Mouse (Mus musculus) forebrain, embryonic 15.5 days (tissue): Measurements from ENCODE around the gene Ehd3. TPM values are rescaled to one million over a fixed set of nuclear protein-coding genes. Genes with fewer than 3 reads are reported as not detected.

Experiments
- ATAC-seq: fragments of 200-750 bp; cut with Nextera tagmentation; replicated peaks from 2 replicates; pipeline ENCODE4 v1.8.0; 2017; ENCODE audit warnings: mild to moderate bottlenecking, moderate TSS enrichment, moderate library complexity
- H3K27ac ChIP-seq: fragments of 300-500 bp; sonication (generic); replicated peaks from 2 replicates; pipeline ENCODE4 v1.5.1; 2015; ENCODE audit warnings: mild to moderate bottlenecking, inconsistent platforms
- H3K27me3 ChIP-seq: fragments of 300-500 bp; sonication (generic); 2 replicates; pipeline ENCODE4 v1.6.1; 2015; ENCODE audit warnings: inconsistent platforms
- H3K36me3 ChIP-seq: fragments of 300-500 bp; sonication (generic); 2 replicates; pipeline ENCODE4 v1.6.1; 2015; ENCODE audit warnings: mild to moderate bottlenecking, inconsistent platforms
- H3K4me1 ChIP-seq: fragments of 300-500 bp; sonication (generic); 2 replicates; pipeline ENCODE4 v1.6.1; 2015; ENCODE audit warnings: inconsistent platforms
- H3K4me2 ChIP-seq: fragments of 300-500 bp; sonication (generic); replicated peaks from 2 replicates; pipeline ENCODE4 v1.6.1; 2015; ENCODE audit warnings: mild to moderate bottlenecking, inconsistent platforms
- H3K4me3 ChIP-seq: fragments of 300-500 bp; sonication (generic); 2 replicates; pipeline ENCODE4 v1.5.1; 2015; ENCODE audit warnings: mild to moderate bottlenecking, inconsistent platforms
- H3K9ac ChIP-seq: fragments of 300-500 bp; sonication (generic); replicated peaks from 2 replicates; pipeline ENCODE4 v1.6.1; 2015; ENCODE audit warnings: mild to moderate bottlenecking, inconsistent platforms
- H3K9me3 ChIP-seq: fragments of 300-500 bp; sonication (generic); 2 replicates; pipeline ENCODE4 v1.6.1; 2016; ENCODE audit warnings: inconsistent platforms
- WGBS: fragments of 180-500 bp; shearing (Covaris S2); methylation state at CpG from one replicate; pipeline ENCODE4 v1.1.7; 2015; ENCODE audit warnings: mixed read lengths; 5-methylcytosine and 5-hydroxymethylcytosine counted together
- polyA plus RNA-seq: library from polyadenylated mRNA; unstranded; fragments of >200 nt; fragmentation: Nextera tagmentation; extraction: Ambion mirVana; gene quantifications from 2 replicates; pipeline ENCODE4 v1.2.1, GENCODE M21; 2015

The Ehd3 gene
- polyA plus RNA-seq: 11.3 and 11.5 TPM in 2 replicates

DNA sequence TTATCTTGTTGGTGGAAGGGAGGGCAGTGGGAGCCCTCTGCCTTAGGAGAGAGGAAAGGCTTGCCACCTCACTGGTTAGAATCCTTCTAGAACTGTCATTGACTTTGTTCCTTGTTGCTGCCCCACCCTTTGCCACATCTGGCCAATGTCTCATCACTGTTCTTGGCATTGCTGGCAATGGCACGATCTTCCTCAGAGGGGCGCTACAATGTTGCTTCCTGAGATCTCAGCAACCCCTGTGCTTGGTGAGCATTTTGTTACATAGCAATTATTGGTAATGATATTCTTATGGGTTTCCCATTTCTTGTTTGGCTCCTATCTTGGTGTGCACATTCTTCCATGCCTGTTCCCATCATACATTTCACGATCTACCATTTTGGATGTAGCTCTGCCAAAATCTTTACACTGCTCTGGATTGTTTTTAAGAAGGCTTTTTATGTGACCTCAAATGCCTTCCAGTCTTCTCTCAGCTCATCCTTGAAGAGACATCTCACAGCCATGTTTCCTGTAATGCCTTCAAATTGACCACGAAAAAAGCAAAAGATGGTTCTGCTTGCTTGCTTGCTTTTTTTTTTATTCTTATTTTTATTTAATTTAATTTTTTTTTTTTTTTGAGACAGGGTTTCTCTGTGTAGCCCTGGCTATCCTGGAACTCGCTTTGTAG, at the start of gene Ehd3:
TSS of gene Ehd3 (plus strand) at position 614 of the 664 bp plus-strand sequence.
- H3K9ac ChIP-seq: peak within 1 kb of the TSS; percentile 73
- WGBS: 90% methylated on average over 5 of the region's 5 CpGs
- no peaks in the 10 kb centered on the region for H3K27me3 ChIP-seq
- no peak for ATAC-seq
- peak within 1 kb of the TSS; percentile 81 for H3K27ac ChIP-seq
- H3K4me3 ChIP-seq: peak within 1 kb of the TSS; percentile 64
- H3K9me3 ChIP-seq: no peaks in the 10 kb centered on the region
- peak within 1 kb of the TSS; percentile 85 for H3K4me2 ChIP-seq
- H3K4me1 ChIP-seq: peaks cover 16% of the 10 kb centered on the region
- H3K36me3 ChIP-seq: no peaks in the 10 kb centered on the region

DNA sequence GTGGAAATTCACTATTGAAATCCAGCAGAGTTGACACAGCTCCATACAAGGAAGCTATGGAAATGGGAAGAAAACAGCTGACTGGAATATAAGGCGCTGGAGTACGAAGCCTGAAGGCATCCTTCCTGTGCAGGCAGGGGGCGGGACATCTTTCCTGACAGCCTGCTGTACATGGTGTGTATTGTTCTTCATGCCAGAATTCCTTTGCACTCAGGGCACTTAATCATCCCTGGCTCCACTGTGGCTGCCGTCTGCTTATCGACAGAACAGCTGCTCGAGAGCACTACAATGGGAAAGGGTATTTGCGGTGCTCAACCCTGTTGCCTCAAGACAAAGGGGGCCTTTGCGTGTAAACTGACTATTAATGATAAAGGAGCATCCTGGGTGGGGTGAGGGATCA, 33.0 kb upstream of the Ehd3 start:
- Histone ChIP-seq H3K4me3 (no peak overlapping the region), H3K9me3 (no peaks in the 10 kb centered on the region), H3K36me3 (no peaks in the 10 kb centered on the region), H3K4me1 (peaks cover 6% of the 10 kb centered on the region; the same call in 1 of the 2 replicates), H3K9ac (no peak overlapping the region), H3K27ac (no peak overlapping the region), H3K27me3 (no peaks in the 10 kb centered on the region), H3K4me2 (no peak overlapping the region)
- 21% methylated on average over 8 of the region's 8 CpGs for WGBS
- ATAC-seq: peak; percentile 48; the same call in 1 of the 2 replicates

DNA sequence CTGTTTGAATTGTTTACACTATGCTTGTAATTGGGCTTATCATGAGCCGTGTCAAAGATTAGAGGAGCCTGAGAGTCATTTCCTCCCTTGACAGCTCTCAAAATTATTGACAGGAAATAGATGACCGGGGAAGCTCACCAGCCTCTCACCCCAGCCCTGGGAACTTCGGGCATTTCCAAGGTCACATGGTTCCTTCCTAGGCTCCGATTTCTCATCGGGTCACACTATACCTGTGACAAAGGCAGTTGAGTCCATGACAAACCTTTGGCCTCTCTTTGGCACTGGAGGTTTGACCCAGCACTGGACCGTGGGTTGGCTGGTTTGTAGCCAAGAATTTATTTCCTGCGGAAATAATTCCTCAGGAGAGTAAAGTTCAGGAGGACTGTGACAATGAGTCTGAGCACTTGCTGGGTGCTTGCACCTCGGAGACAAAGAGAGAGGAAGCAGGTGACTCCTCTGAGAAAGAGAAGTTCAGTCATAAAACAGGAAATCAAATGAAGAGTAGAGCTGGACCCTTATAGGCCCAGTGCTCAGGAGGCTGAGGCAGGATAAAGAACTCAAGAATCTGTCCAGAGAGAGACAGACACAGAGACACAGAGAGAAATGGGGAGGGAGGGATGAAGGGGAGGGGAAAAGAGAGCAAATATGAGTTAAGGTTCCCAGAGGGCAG, 17.2 kb upstream of the Ehd3 start:
- ATAC-seq: no peak
- no peak overlapping the region for H3K4me2 ChIP-seq
- H3K4me3 ChIP-seq: no peak overlapping the region
- H3K4me1 ChIP-seq: 0 out of 2 replicates have a peak, but pooled peaks cover 4% of the 10 kb centered on the region
- H3K9me3 ChIP-seq: no peaks in the 10 kb centered on the region
- H3K27me3 ChIP-seq: no peaks in the 10 kb centered on the region
- no peaks in the 10 kb centered on the region for H3K36me3 ChIP-seq
- 90% methylated on average over 8 of the region's 8 CpGs for WGBS
- H3K27ac ChIP-seq: no peak overlapping the region
- H3K9ac ChIP-seq: no peak overlapping the region

DNA sequence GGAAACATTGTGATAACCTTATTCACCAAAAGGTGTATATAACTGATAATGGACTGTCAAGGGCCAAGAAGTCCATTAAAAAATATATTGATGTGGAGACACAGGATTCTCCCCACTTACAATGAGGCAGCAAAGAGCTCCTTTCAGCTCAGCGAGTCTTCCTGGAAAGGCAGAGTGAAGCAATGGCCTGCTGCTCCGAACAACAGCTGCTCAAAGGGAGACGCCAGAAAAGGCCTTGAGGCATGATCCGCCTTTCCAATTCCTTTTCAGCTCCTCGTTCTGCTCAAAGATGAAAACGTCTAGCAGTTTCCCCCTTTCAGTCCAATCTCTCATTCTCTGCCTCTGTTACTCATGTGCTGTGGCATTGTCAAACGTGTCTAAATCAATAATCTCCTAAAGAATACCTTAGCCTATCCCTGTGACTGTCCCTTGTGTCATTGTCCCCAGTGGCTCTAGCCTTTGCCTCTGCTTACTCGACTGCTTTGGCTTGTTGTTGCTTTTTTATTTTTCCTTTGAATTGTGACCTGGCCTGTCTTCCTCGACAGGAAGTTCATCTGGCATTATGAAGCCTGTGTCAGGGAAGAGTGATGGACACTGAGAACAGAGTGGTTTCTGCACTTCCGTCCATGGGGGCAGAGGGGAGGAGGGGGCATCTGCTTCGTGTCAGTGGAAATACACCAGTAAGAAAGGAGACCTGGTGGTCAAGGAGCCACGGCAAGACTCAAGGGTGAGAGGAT, 13.5 kb upstream of the Ehd3 start:
- H3K36me3 ChIP-seq: no peaks in the 10 kb centered on the region
- no peak overlapping the region for H3K4me3 ChIP-seq
- no peak overlapping the region; the same call in 1 of the 2 replicates for H3K27ac ChIP-seq
- ATAC-seq: no peak
- H3K9me3 ChIP-seq: no peaks in the 10 kb centered on the region
- H3K9ac ChIP-seq: no peak overlapping the region
- 0 out of 2 replicates have a peak, but pooled peaks cover 4% of the 10 kb centered on the region for H3K4me1 ChIP-seq
- WGBS: 17% methylated on average over 12 of the region's 12 CpGs
- no peak overlapping the region for H3K4me2 ChIP-seq
- no peaks in the 10 kb centered on the region for H3K27me3 ChIP-seq

DNA sequence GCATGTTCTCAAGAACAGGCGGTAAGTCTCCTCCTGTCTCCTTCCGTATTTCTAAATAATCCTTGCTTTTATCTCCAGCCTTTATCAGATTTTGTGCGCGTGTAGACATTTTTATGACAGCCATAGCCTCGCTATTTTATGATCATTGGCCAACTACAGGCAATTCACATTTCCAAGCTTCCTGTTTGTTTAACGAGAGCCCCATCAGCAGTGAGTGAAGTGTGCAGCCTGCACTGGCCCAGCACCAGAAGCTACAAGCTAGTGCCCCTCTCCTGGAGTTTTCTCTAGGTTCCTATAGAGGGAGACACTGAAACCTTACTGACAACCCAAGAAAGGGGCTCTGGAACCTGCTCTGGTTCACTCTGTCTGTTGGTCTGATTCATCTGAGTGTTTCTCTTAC, 7.1 kb upstream of the Ehd3 start:
- no peak for ATAC-seq
- Histone ChIP-seq H3K4me3 (no peak overlapping the region), H3K9ac (no peak overlapping the region), H3K27ac (no peak overlapping the region), H3K27me3 (no peaks in the 10 kb centered on the region), H3K4me2 (no peak overlapping the region), H3K36me3 (no peaks in the 10 kb centered on the region), H3K9me3 (no peaks in the 10 kb centered on the region), H3K4me1 (no peaks in the 10 kb centered on the region)
- 77% methylated on average over 6 of the region's 6 CpGs for WGBS

DNA sequence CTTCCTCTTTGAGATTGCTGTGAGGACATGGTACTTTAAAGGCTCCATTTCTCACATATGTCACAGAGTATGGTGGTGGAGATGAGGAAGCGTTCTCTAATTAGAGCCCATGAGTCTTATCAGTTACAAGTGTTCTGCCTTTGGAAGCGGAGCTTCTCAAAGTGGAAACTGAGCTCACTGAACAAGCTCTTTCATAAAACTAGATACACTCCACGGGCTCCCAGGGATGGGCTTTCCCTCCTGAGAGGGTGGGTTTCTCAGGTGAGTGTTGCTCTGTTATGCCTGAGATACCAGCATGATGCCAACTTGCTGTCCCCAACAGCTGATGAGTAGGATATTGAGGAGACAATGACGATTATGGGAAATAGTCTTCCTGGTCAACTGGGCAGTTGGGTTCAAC, 6.2 kb upstream of the Ehd3 start:
- no peaks in the 10 kb centered on the region for H3K36me3 ChIP-seq
- ATAC-seq: no peak
- no peak overlapping the region for H3K4me2 ChIP-seq
- no peaks in the 10 kb centered on the region for H3K27me3 ChIP-seq
- no peaks in the 10 kb centered on the region for H3K4me1 ChIP-seq
- no peak overlapping the region for H3K9ac ChIP-seq
- 86% methylated on average over 4 of the region's 4 CpGs for WGBS
- no peak overlapping the region for H3K27ac ChIP-seq
- H3K4me3 ChIP-seq: no peak overlapping the region
- no peaks in the 10 kb centered on the region for H3K9me3 ChIP-seq

DNA sequence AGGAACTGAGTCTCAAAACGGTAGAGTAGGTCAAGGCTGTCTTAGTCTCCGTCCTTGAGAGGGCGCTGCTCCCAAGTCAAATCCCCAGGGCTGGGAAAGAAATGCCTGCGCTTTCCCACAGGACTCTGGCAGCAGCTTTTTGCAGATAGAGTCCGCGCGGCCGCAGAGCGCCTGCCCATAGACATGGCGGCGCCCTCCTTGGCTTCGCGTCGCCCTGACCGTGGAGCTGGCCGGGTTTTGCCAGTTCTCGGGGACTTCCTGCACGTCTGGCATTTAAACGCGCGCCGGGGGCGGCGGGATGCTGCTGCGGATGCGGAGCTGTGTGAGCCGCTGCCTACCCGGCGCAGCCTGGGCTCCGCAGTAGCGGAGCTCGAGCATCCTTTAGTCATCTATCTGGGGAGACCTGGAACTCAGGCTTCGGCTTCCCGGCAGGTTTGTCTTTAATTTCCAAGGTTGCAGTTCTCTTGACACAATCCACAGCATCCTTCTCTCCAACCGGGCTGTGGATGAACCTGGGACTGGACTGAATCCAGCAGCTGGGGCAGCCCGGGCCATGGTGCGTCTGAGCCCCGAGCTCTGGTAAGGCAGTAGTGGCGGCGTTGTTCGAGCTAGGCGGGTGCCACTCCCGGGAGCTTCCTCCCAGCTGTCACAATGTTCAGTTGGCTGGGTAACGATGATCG, 798 bp downstream of the Ehd3 start:
- Histone ChIP-seq H3K36me3 (no peaks in the 10 kb centered on the region), H3K27me3 (no peaks in the 10 kb centered on the region), H3K27ac (peak overlapping the region; percentile 81), H3K9me3 (no peaks in the 10 kb centered on the region), H3K4me2 (peak overlapping the region; percentile 85), H3K4me3 (peak overlapping the region; percentile 64), H3K4me1 (peaks cover 16% of the 10 kb centered on the region), H3K9ac (peak overlapping the region; percentile 73)
- peak; percentile 98 for ATAC-seq
- WGBS: under 1% methylated on average over 45 of the region's 45 CpGs

DNA sequence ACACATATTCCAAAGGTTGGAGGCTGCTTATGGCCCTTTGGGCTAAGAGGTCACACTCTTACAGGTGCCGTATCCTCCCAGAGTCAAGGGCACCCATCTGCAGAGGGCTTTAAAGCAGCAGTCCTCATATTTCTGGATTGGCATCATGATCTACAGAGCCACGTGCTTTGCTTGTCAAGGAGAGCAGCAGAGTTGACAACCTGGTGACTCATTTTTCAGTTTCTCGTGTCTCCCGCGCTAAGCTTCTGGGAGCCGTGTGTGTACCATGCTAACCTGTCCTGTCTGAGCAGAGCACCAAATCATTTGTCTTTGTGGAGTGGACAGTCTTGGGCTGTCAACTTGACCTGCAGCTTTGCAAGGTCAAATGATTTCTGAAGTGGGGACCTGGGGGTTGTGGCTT, 2.4 kb downstream of the Ehd3 start:
- no peaks in the 10 kb centered on the region for H3K27me3 ChIP-seq
- H3K9ac ChIP-seq: no peak overlapping the region
- peak overlapping the region; percentile 9; the same call in 1 of the 2 replicates for H3K4me2 ChIP-seq
- no peaks in the 10 kb centered on the region for H3K9me3 ChIP-seq
- WGBS: 92% methylated on average over 6 of the region's 6 CpGs
- ATAC-seq: no peak
- peaks cover 16% of the 10 kb centered on the region for H3K4me1 ChIP-seq
- H3K4me3 ChIP-seq: no peak overlapping the region
- no peak overlapping the region for H3K27ac ChIP-seq
- no peaks in the 10 kb centered on the region for H3K36me3 ChIP-seq

DNA sequence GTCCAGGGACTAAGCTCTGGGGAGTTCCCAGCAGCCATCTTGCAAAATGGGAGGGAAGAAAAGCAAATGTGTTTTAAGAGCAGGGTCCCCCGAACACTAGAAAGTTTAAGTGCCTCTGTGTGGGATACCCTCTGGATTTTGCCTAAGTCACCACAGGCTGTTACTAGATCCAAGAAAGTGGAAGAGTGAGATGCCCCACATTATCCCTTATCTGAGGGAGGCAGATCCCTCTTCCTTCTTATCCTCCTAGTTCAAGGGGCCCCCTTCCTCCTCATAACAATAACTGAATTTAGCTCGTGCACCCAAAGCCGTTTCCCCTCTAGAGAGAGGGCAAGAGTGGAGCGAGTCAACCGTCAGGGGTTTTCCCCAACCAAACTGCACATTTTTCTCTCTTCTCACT, 3.3 kb downstream of the Ehd3 start:
- no peak overlapping the region for H3K4me2 ChIP-seq

DNA sequence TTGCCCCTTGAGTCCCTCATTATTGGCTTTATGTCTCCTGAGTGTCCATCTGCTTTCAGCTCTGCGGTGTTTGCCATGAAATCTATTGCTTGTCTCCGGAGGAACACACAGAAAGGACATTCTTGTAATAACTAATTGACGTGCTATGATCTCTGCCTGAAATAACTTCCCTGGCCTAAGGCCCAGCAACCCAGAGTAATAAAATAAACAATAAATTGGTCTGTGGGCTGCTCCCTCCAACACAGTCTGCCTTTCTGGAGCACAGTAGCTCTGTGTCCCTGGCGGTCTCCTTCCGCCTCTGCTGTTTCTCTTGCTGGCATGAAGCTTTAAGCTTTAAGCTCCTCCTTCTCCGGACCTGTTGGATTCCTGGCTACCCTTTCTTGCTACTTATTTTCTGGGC, 4.5 kb downstream of the Ehd3 start:
- 84% methylated on average over 6 of the region's 6 CpGs for WGBS
- no peak for ATAC-seq
- H3K9ac ChIP-seq: no peak overlapping the region

More for the DNA sequence above, 3.3 kb downstream of the Ehd3 start:
- peaks cover 16% of the 10 kb centered on the region for H3K4me1 ChIP-seq
- no peak overlapping the region for H3K9ac ChIP-seq
- 95% methylated on average over 5 of the region's 5 CpGs for WGBS
- no peaks in the 10 kb centered on the region for H3K9me3 ChIP-seq
- no peak for ATAC-seq
- H3K4me3 ChIP-seq: no peak overlapping the region
- H3K36me3 ChIP-seq: no peaks in the 10 kb centered on the region
- no peak overlapping the region for H3K27ac ChIP-seq
- H3K27me3 ChIP-seq: no peaks in the 10 kb centered on the region

DNA sequence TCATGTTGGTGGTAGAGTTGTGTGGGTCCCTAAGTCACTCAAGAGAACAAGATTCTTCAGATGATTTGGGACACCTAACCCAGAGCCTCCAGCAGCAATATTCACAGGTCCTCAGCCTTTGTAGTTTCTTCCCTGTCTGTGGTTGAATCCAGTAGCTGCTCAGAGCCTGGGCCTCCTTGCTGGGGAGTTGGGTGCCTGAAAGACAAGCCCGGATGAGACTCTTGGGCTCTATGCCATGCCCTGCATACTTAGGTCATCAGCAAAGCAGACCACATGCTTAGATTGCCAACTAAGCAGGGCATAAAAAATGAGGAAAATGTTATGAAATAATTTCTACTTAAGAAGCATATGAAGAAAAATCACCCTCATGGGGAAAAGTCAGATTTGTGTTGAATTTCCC, 6.9 kb downstream of the Ehd3 start:
- Histone ChIP-seq H3K27me3 (no peaks in the 10 kb centered on the region), H3K36me3 (no peaks in the 10 kb centered on the region), H3K4me1 (peaks cover 6% of the 10 kb centered on the region), H3K27ac (no peak overlapping the region), H3K9me3 (no peaks in the 10 kb centered on the region), H3K4me2 (no peak overlapping the region), H3K9ac (no peak overlapping the region), H3K4me3 (no peak overlapping the region)
- no peak for ATAC-seq
- 87% methylated on average over 1 of the region's 1 CpGs for WGBS

More for the DNA sequence above, 4.5 kb downstream of the Ehd3 start:
- H3K36me3 ChIP-seq: no peaks in the 10 kb centered on the region
- H3K9me3 ChIP-seq: no peaks in the 10 kb centered on the region
- no peak overlapping the region for H3K27ac ChIP-seq
- H3K4me3 ChIP-seq: no peak overlapping the region
- H3K4me2 ChIP-seq: no peak overlapping the region
- peaks cover 16% of the 10 kb centered on the region for H3K4me1 ChIP-seq
- H3K27me3 ChIP-seq: no peaks in the 10 kb centered on the region

DNA sequence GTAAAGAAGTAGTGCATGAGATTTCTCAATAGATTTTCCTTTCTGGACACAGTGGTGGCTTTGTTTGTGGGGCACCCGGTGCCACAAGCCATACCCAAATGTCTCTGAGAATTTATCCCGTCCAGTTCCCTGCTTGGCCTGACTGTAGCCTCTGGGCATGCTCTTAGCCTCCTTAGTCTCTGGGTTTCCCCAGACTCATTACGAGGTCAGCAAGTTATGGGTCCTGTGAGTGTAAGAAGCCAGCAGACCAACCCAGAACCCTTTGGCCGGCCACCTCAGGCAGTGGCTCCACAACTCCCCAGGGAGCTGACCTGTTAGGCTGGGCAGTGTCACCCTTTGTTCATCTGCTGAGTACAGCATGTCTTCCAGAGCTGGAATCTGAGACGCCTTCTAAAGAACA, 7.6 kb downstream of the Ehd3 start:
- H3K27ac ChIP-seq: no peak overlapping the region
- ATAC-seq: no peak
- WGBS: 74% methylated on average over 5 of the region's 5 CpGs
- H3K9me3 ChIP-seq: no peaks in the 10 kb centered on the region
- H3K4me3 ChIP-seq: no peak overlapping the region
- no peak overlapping the region for H3K4me2 ChIP-seq
- no peaks in the 10 kb centered on the region; the same call in 1 of the 2 replicates for H3K4me1 ChIP-seq
- no peak overlapping the region for H3K9ac ChIP-seq
- no peaks in the 10 kb centered on the region for H3K27me3 ChIP-seq
- no peaks in the 10 kb centered on the region for H3K36me3 ChIP-seq
